Mouse (Mus musculus) right cerebral cortex, adult 2 months (tissue): Measurements from ENCODE around the gene Tanc2.
A peak's percentile ranks its signal among the peaks of the same experiment; 100 is the strongest.

Experiments
- DNase-seq, 2 experiments: peaks; one replicate each; pipeline ENCODE4 v3.0.0; 2021 to 2022; ENCODE audit warnings: low spot score in 2 of 2

Gene Tanc2

DNA sequence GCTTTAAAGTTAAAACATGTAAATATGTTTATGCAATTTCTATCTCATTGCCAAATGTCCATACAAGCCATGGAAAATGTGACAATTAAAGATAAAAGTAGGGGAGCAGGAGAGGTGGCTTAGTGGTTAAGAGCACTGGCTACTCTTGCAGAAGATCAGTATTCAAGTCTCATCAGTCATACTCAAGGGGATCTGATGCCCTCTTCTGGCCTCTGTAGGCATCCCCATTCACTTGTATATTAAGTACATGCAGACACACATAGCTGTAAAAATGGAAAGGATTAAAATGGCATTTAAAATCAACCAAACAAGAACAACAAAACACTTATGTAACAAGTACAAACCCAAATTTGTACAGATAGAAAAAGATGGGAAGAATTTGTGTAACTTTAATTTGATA lies 54.2 kb downstream of the Tanc2 start:
- DNase-seq: no peak

GRCm38 (mm10) chr11:105648026-105648425 lies 58.2 kb downstream of the Tanc2 start:
- no peak for DNase-seq

DNA sequence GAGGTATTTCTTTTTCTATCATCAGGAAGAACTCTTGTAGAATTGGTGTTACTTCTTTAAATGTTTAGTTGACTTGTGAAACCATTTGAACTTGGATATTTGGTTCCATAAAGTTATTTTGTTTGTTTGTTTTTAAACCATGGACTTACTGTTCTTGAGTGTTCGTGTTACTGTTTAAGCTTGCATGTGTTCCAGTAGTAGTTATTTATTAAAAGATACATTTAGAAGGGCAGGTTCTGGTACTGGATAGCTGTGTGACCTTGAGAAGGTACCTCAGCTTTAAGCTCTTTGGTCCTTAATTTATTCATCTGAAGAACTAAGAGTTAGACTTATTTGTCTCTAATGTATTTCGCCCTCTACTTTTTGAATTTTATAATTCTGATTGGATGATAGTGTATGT lies 64.8 kb downstream of the Tanc2 start:
- DNase-seq: no peak

DNA sequence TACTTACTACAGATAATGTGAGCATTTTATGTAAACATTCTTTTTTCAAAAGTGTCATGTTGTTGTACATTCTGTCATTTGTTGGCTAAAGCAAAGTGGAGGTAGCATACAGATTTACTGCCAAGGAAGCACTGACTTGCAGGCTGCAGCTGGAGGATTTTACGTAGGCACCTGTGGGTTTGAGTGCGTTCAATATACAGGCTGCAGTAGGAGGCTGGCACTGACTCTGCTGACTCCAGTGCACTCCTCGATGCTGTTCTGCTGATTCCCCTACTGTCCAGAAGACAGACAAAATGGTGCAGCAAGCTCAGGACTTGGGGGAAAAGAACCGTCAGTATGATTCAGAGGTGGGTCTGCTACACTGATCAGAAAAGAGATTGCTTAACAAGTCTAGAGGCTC lies 65.5 kb downstream of the Tanc2 start:
- DNase-seq: peak in 1 of 2 experiments; percentile 21

DNA sequence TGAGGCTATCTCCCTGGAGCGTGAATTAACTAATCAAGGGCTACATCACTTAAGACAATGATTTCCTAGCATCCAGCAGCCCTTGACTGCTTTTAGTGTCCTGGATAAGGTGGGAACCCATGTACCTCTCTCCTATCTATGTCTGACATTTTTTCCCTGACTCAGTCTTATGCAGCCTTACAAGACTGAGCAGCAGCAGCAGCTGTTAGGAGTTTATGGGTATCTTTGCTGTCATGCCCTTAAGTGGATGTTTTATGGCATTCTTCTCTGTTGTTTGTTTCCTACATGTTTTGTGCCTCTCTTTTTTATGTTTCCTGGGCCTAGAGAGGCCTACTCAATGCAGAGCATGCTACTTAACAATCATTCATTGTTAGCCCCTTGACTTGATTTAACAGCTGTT lies 78.1 kb downstream of the Tanc2 start:
- no peak for DNase-seq

DNA sequence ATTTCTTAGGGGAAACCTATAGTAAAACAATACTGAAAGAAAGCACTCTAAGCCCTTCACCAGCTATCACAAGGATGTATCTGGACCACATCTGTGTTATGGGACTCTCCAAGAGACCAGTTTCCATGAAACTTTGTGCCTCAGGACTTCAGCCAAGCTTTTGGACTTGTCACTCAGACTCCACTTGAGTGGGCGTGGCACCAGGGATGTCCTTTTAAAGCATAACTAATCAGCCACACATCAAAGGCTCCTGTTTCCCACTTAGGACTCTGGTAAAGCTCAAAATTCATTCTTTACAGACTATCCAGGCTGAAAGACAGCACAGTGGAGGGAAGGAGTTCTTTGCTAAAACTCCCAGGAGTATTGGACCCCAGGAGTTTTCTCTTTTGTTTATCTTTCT lies 89.2 kb downstream of the Tanc2 start:
- DNase-seq: no peak

- no peak for DNase-seq
Observed at GRCm38 (mm10) chr11:105684747-105685146, 95.0 kb downstream of the Tanc2 start.

DNA sequence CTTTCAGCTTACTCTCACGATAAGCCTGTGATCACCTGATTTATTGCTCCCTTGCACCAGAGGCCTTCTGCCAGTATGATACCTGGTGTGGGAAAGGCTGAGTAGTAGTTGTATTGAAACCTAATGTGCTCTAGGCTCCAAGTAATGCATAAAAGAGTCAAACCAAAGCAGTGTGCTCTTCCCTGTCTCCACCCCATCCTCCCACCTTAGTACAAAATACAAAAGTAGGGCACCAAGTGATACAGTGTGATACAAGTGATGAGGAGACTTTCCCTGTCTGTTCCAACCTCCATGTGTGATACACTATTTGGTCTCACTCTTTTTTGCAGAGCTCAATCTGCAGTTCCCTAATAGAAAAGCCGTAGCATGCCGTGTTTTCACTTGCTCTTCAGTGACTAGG lies 110.7 kb downstream of the Tanc2 start:
- DNase-seq: no peak

DNA sequence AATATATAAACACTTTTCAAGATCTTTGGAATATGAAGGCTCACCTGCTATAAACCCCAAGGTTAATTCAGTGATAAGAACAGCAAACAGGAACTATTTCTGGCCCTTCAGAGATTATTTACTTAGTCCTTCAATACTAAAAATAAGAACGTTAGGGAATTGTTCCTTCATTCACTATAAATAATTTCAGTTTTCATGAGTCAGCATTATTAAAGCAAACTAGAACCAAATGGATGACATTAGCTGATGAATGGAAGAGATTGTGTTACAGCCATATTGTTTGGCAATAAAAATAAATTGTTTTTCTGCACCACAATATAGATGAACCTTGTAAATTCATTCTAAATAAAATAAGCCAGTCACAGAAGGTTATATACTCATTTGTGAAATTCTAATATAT lies 129.9 kb downstream of the Tanc2 start:
- no peak for DNase-seq

GRCm38 (mm10) chr11:105731541-105731940 lies 141.8 kb downstream of the Tanc2 start:
- DNase-seq: peak; percentile 57 to 61

GRCm38 (mm10) chr11:105731989-105732531 lies 142.3 kb downstream of the Tanc2 start:
- DNase-seq: peak in 1 of 2 experiments; percentile 48

DNA sequence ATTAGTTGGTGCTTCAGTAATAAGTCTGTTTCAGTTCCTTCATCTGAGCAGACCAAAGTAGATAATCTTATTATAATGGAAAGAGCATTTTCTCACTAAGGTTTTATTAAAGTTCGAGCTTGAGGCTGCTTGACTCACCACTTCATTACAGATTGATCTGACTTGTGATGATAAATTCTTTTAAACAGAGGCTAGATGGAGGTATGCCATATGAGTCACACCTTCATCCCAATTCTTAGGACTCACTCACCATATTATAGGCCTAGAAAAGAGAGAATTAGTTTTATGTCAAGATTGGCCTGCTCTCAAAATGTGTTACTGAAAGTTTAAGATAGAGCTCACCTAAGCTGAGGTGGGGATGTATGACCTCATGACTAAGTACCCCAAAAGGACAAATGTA lies 153.4 kb downstream of the Tanc2 start:
- DNase-seq: no peak

DNA sequence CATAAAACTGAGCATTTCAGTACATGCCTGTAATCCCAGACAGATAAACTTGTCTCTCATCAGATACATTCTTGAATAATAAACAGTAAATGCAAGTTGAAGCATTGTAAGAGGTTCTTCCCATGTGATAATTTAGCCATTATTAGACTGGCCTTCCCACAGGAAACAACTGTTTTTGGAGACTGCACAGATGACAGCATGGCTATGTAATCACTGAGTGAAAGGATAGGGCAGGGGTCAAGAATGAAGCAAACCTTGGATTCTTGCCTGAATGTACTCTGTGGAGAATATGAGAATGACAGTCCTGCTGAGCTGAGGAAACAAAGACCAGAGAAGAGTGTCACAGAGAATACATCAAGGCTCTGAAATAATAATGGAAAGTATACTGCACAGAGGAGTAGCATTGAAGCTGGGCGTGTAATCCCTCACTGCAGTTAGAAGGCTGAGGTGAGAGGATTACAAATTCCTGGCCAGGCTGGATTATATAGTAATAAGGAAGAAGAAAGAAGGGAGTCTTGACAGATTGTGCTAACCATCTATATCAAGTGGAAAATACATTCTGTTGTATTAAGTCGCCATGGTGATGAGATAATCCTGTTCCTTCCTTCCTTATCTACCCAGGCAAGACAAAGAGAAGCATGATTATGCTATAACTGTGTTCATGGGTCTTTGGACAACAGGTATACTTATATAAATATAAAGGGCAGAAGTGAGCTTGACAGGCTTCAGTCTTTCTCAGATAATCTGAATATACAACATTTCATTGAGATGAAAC lies 159.7 kb downstream of the Tanc2 start:
- DNase-seq: no peak

GRCm38 (mm10) chr11:105758561-105759203 lies 168.9 kb downstream of the Tanc2 start:
- no peak for DNase-seq

DNA sequence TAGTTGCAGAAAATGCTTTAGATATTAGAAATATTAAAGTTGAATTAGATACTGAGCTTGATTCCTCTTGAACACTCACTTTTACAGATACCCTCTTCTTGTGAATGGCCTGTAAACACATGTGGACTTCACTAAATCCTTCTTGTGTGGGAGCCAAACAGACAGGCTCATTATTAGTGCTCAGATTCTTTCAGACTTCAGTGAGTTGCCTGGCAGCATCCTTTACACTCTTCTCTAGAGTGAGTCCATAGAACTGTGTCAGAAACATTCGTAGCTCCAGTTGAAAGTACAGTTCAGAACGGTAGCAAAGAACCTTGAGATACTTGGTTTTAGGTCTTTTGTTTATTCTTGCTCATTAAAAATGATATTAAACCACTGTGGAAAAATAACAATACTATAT lies 169.6 kb downstream of the Tanc2 start:
- no peak for DNase-seq

DNA sequence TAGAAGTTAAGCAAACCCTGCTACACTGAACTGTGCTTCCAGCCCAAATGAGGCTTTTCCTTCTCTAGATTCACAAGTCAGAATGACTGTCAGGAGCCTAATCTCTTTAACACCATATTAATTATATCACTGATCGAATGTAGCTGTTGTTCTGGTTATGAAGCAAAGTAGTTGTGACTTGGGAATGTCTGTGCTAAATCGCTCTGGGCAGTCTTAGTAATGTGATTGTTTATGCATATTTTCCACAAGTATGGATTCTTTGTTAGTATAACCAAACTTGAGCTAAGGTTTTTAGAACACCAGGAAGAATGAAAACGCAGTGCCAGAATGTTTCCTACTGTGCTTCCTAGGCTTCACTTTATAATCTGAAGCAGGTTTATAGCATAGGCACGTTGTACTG lies 170.6 kb downstream of the Tanc2 start:
- no peak for DNase-seq

DNA sequence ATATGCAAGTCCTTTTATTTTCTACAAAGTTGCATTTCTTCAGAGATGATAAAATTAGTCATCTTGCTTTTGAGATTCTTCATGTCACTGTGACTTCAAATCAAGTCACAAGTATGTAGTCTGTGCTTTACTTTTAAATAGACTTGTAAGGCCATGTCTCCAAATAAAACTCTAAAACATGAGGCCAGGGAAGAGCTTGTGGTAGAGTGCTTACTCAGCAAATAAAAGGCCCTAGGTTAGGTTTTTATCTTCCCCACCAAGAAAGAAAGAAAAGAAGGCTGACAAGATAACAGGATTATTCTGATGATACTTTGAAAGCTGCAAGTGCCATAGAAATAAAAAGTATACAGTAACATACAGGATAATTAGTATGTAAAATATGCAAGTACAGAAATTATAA lies 188.0 kb downstream of the Tanc2 start:
- no peak for DNase-seq

GRCm38 (mm10) chr11:105792501-105792900 lies 202.7 kb downstream of the Tanc2 start:
- no peak for DNase-seq

- no peak for DNase-seq
Observed at GRCm38 (mm10) chr11:105803686-105804085, 213.9 kb downstream of the Tanc2 start.

GRCm38 (mm10) chr11:105804776-105805175 lies 215.0 kb downstream of the Tanc2 start:
- no peak for DNase-seq

- DNase-seq: no peak
Observed at GRCm38 (mm10) chr11:105807103-105807502, 217.3 kb downstream of the Tanc2 start.

DNA sequence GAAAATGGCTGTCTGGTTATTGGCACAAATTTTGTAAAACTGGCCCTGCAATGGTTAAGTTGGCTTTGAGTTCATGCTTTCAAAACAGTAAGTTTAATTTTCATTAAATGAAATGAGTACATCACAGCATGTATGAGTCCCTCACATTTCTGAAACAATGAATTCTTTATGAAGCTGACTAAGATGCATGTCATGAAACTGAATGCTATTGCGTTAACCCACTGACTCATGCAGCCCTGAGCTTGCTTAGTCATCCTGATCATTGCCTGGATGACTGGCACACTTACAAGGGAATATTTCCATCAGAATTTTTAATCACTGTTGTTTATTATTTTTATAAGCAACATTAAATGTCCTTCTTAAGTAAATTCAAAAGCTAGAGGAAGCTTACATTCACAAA lies 233.5 kb downstream of the Tanc2 start:
- DNase-seq: no peak

DNA sequence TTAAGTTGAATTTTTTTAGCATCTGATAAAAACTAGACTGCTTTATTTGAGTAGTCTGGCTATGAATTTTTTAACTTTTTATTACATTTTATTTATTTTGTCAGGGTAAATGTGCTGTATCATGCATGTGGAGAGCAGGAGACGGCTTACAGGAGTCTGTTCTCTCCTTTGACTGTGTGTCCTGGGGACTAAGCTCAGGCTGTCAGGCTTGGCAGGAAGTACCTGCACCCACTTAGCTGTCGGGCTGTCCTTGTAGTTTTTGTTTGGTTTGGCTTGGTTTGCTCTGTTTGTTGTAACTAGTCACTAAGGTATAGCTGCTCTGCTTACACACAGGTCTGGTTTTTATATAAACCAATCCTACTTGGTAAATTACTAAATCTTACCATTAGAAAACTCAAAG lies 234.0 kb downstream of the Tanc2 start:
- no peak for DNase-seq
